Mouse (Mus musculus) lung, postnatal 0 days (tissue): ENCODE results near the gene Ncor2.

ENCODE experiments used
- CTCF ChIP-seq: IDR thresholded peaks from 2 replicates; pipeline ENCODE4 v1.5.1; 2016; ENCODE audit warnings: antibody characterized with exemption, mild to moderate bottlenecking
- EP300 ChIP-seq: IDR thresholded peaks from 2 replicates; pipeline ENCODE4 v1.6.1; 2016; ENCODE audit warnings: antibody characterized with exemption, mild to moderate bottlenecking, control low read depth

DNA sequence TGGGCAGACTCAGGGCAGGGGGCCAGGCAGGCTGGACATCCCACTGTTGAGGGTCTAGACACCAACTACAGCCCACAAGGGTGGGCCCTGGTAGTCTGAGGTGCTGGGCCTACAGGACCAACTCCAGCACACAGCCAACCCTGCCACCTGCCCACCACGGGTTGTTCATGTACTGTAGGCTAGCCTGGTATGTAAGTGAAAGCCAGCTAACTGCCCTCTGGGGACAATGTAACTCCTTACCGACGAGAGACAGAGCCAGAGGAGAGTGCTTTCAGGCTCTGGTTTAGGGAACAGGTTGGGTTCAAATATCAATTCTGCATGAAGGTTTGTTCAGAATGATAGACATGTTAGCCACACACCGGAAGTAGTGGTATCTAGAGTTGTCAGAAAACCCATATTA, 98.7 kb downstream of the Ncor2 start:
- no peak for TF ChIP-seq CTCF
- no peak for TF ChIP-seq EP300
